In the genomic region with DNA sequence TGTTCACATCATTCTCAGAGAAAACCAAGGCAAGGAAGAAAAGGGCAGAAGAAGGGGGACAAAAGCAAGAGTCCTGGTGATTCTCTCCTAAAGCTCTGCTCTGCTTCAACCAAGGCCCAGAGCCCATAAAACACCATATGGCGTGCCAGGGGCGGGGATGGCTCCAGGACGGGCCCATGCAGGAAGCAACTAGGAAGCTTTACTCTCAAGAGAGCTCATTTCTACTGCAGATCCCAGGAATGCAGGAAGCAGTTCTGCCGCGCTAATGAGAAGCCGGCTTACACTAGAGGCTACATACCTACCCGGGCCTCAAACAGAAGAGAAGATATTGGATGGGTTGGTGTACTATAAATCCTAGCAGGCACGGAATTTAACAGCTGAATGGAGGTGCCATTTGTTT, we compare ENCODE assay signal across 17 mouse cellular contexts.
"Had no signal": no experiment of that assay in that cellular context is flagged by ENCODE, and none has a peak within 500 bp of the region (broad histone marks: within the 10 kb centered on the region; RNA-seq: fewer than 3 reads in every experiment).

No protein-coding gene starts in this region.

- H3K4me1 ChIP-seq: liver, embryonic 13.5 days; lung, embryonic 15.5 days; megakaryocyte, embryonic 14.5 days; neural tube, embryonic 13.5 days; stomach, embryonic 15.5 days had no signal

- H3K9ac ChIP-seq: liver, embryonic 13.5 days; liver, postnatal 0 days; lung, embryonic 15.5 days; neural tube, embryonic 13.5 days; stomach, embryonic 15.5 days had no signal

- H3K27ac ChIP-seq: liver, embryonic 13.5 days; lung, embryonic 15.5 days; macrophage; neural tube, embryonic 13.5 days; stomach, embryonic 15.5 days had no signal

- H3K9me3 ChIP-seq: liver, embryonic 13.5 days; lung, embryonic 15.5 days; megakaryocyte, embryonic 14.5 days; neural tube, embryonic 13.5 days; stomach, embryonic 15.5 days had no signal

- ATAC-seq: intestine, embryonic 16.5 days; liver, postnatal 0 days; midbrain, embryonic 16.5 days had no signal

- DNase-seq: layer of hippocampus, adult 9-11 months; layer of hippocampus, postnatal 36 days; liver; liver, embryonic 13.5 days; liver, postnatal 0 days; lung, postnatal 14 days; right cerebral cortex, postnatal 14 days; thymus, adult 2 months; thymus, postnatal 25 days had no signal

- H3K36me3 ChIP-seq: liver, embryonic 13.5 days; lung, embryonic 15.5 days; neural tube, embryonic 13.5 days; stomach, embryonic 15.5 days had no signal

- H3K4me2 ChIP-seq: liver, embryonic 13.5 days; lung, embryonic 15.5 days; midbrain, embryonic 11.5 days; neural tube, embryonic 13.5 days; stomach, embryonic 15.5 days had no signal

- H3K4me3 ChIP-seq: liver, embryonic 13.5 days; lung, embryonic 15.5 days; megakaryocyte, embryonic 14.5 days; neural tube, embryonic 13.5 days; stomach, embryonic 15.5 days had no signal

- H3K27me3 ChIP-seq: liver, embryonic 13.5 days; lung, embryonic 15.5 days; megakaryocyte, embryonic 14.5 days; stomach, embryonic 15.5 days had no signal
